Mouse (Mus musculus) lung, postnatal 0 days (tissue): ENCODE measurements around the gene Ube2d2b. TPM values are rescaled to one million over a fixed set of nuclear protein-coding genes. Genes with fewer than 3 reads are reported as not detected.

ENCODE experiments used
- ATAC-seq: fragments of 200-750 bp; cut with Nextera tagmentation; 2 replicates; pipeline ENCODE4 v1.8.0; 2017; ENCODE audit warnings: moderate library complexity
- DNase-seq: peaks from one replicate; pipeline ENCODE4 v3.0.0-alpha.2; 2016; ENCODE audit warnings: low spot score
- H3K27ac ChIP-seq: fragments of 300-500 bp; sonication (generic); 2 replicates; pipeline ENCODE4 v1.5.1; 2014; ENCODE audit warnings: antibody characterized with exemption, mild to moderate bottlenecking, low read length, mixed read lengths
- H3K27me3 ChIP-seq: fragments of 300-500 bp; sonication (generic); replicated peaks from 2 replicates; pipeline ENCODE4 v1.6.1; 2014; ENCODE audit warnings: low read length, mixed read lengths; ENCODE audit not compliant: insufficient read depth
- H3K36me3 ChIP-seq: fragments of 300-500 bp; sonication (generic); 2 replicates; pipeline ENCODE4 v1.6.1; 2014; ENCODE audit warnings: low read length, mixed read lengths; ENCODE audit not compliant: insufficient read depth
- H3K4me1 ChIP-seq: fragments of 300-500 bp; sonication (generic); 2 replicates; pipeline ENCODE4 v1.6.1; 2014; ENCODE audit warnings: antibody characterized with exemption, low read depth, low read length, mixed read lengths; ENCODE audit not compliant: insufficient read depth
- H3K4me2 ChIP-seq: fragments of 300-500 bp; sonication (generic); replicated peaks from 2 replicates; pipeline ENCODE4 v1.6.1; 2014; ENCODE audit warnings: low read depth, mild to moderate bottlenecking, low read length, moderate library complexity, mixed read lengths
- H3K4me3 ChIP-seq: fragments of 300-500 bp; sonication (generic); 2 replicates; pipeline ENCODE4 v1.5.1; 2014; ENCODE audit warnings: low read depth, low read length
- H3K9ac ChIP-seq: fragments of 300-500 bp; sonication (generic); replicated peaks from 2 replicates; pipeline ENCODE4 v1.6.1; 2014; ENCODE audit warnings: low read depth, mild to moderate bottlenecking
- H3K9me3 ChIP-seq: fragments of 300-500 bp; sonication (generic); 2 replicates; pipeline ENCODE4 v1.6.1; 2016; ENCODE audit warnings: low read length, mixed read lengths
- CTCF ChIP-seq: IDR thresholded peaks from 2 replicates; pipeline ENCODE4 v1.5.1; 2016; ENCODE audit warnings: antibody characterized with exemption, mild to moderate bottlenecking
- EP300 ChIP-seq: IDR thresholded peaks from 2 replicates; pipeline ENCODE4 v1.6.1; 2016; ENCODE audit warnings: antibody characterized with exemption, mild to moderate bottlenecking, control low read depth
- WGBS: fragments of 180-500 bp; shearing (Covaris S2); extraction: QIAGEN DNeasy Blood & Tissue Kit; methylation state at CpG from one replicate; pipeline ENCODE4 v1.1.7; 2014; 5-methylcytosine and 5-hydroxymethylcytosine counted together
- polyA plus RNA-seq: library from polyadenylated mRNA; unstranded; fragments of >200 nt; fragmentation: Nextera tagmentation; extraction: Ambion mirVana; gene quantifications from 2 replicates; pipeline ENCODE4 v1.2.1, GENCODE M21; 2015

The Ube2d2b gene
- polyA plus RNA-seq, 1 experiment from 2014 or later: 0.11 TPM

DNA sequence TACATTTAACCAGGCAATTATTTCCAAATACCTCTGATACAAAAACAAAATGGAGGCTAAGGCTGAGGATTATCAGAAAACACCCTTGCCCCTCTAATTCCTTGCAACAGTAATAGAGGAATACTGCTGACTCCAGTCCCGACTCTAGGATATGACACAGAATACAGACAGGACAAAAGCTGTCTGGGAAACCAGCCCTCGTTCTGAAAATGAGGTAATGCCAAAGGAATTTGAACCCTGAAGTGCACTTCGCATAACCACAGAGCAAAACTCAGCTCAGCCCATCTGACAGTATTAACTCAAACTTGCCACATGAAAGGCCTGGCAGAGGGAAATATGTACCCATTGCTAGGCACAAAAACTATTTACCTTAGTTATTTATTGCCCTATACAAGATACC, 36.6 kb upstream of the Ube2d2b start:
- H3K4me1 ChIP-seq: no peaks in the 10 kb centered on the region
- H3K36me3 ChIP-seq: peaks cover 3% of the 10 kb centered on the region; the same call in 1 of the 2 replicates
- no peaks in the 10 kb centered on the region for H3K9me3 ChIP-seq
- no peak overlapping the region for H3K4me3 ChIP-seq
- TF ChIP-seq CTCF (no peak), EP300 (peak; percentile 51)
- ATAC-seq (peak; percentile 94), DNase-seq (peak; percentile 78)
- no peak overlapping the region for H3K27ac ChIP-seq
- H3K27me3 ChIP-seq: no peaks in the 10 kb centered on the region
- 12% methylated on average over 3 of the region's 3 CpGs for WGBS
- H3K4me2 ChIP-seq: no peak overlapping the region
- no peak overlapping the region for H3K9ac ChIP-seq

DNA sequence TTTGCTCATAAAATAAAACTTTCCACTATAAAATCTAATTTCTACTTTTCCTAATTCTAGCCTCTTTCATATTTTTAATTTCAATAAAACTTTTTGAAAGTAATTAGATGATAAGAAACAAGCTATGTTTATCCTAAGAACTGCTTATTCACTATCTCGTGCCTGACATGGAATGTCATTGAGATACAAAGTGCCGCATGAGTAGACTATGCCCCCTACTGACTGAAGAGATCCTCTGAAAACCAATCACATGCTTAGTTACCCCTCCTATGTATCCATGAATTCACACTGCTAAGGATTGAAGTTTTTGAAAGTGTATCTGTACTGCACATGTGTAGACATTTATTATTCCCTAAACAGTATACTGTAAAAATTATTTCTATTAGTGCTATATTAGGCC, 36.0 kb upstream of the Ube2d2b start:
- WGBS: 16% methylated on average over 2 of the region's 2 CpGs
- ATAC-seq: no peak

DNA sequence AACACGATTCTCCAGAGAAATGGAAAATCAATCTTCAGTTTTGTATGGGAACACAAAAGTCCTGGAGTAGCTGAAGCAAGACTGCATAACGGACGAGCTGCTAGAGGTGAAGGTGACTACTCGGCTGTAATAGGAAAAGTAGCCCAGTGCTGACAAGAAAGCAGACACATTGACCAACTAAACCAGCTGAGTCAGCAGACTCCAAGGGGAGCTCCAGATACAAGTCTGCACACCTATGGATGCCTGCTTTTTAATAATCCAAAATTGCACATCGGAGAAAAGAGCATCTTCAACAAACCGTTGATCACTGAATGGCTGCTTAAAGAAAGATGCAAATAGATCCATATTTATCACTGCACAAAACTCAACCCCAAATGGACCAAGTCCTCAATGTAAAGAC, 31.6 kb upstream of the Ube2d2b start:
- whole genome bisulfite sequencing: 91% methylated on average over 6 of the region's 6 CpGs
- no peak for DNase-seq
- Histone ChIP-seq H3K27ac (no peak overlapping the region), H3K9ac (no peak overlapping the region), H3K9me3 (no peaks in the 10 kb centered on the region), H3K4me3 (no peak overlapping the region), H3K4me2 (no peak overlapping the region), H3K4me1 (no peaks in the 10 kb centered on the region), H3K36me3 (peaks cover 6% of the 10 kb centered on the region; the same call in 1 of the 2 replicates), H3K27me3 (no peaks in the 10 kb centered on the region)
- TF ChIP-seq EP300: no peak
- ATAC-seq: no peak

More for the DNA sequence above, 36.0 kb upstream of the Ube2d2b start:
- Histone ChIP-seq H3K9ac (no peak overlapping the region), H3K27ac (no peak overlapping the region), H3K9me3 (no peaks in the 10 kb centered on the region), H3K36me3 (peaks cover 3% of the 10 kb centered on the region; the same call in 1 of the 2 replicates), H3K27me3 (no peaks in the 10 kb centered on the region), H3K4me3 (no peak overlapping the region), H3K4me1 (no peaks in the 10 kb centered on the region), H3K4me2 (no peak overlapping the region)
- TF ChIP-seq CTCF (peak; percentile 66), EP300 (no peak)
- peak; percentile 53 for DNase-seq

DNA sequence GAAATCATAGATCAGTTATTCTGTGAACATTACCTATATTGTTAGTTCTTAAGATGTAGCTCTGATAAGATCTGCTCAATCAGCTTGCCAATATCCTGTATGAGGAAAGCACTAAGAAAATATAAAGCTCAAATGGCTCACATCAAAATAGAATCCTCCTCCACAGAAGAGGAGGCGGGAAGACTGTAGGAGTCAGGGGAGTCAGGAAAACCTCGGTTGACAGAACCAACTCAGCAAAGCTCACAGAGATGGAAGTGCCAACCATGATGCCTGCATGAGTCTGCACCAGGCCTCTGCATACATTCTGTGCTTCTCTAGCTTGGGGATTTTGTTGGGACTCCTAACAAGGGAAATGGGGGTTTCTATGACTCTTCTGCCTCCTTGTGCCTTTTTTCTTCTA, 28.7 kb upstream of the Ube2d2b start:
- Histone ChIP-seq H3K4me3 (no peak overlapping the region), H3K27me3 (no peaks in the 10 kb centered on the region), H3K4me2 (no peak overlapping the region), H3K9me3 (no peaks in the 10 kb centered on the region), H3K27ac (no peak overlapping the region), H3K9ac (no peak overlapping the region), H3K36me3 (peaks cover 4% of the 10 kb centered on the region; the same call in 1 of the 2 replicates), H3K4me1 (no peaks in the 10 kb centered on the region)
- DNase-seq: no peak
- no peak for ATAC-seq
- TF ChIP-seq EP300 (no peak), CTCF (no peak)
- 90% methylated on average over 2 of the region's 2 CpGs for WGBS

DNA sequence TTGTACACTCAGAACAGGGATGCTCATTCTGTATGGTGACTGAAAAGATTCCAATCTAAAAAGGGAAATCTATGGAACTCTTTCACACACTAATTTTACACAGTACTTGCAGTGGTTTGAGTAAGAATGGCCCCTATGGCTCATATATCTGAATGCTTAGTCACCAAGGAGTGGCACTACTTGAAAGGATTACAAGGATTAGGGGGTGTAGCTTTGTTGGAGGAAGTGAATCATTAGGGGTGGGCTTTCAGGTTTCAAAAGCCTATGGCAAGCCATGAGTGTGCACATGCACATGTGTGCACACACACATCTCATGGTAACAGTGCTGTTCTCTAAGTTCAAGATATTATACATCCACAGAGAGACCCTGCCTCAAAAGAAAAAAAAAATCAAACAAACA, 27.3 kb upstream of the Ube2d2b start:
- DNase-seq (no peak), ATAC-seq (no peak)
- Histone ChIP-seq H3K36me3 (peaks cover 4% of the 10 kb centered on the region; the same call in 1 of the 2 replicates), H3K27me3 (no peaks in the 10 kb centered on the region), H3K9ac (no peak overlapping the region), H3K9me3 (no peaks in the 10 kb centered on the region), H3K4me1 (no peaks in the 10 kb centered on the region), H3K4me2 (no peak overlapping the region), H3K4me3 (no peak overlapping the region), H3K27ac (no peak overlapping the region)
- TF ChIP-seq CTCF: no peak
- TF ChIP-seq EP300: no peak

DNA sequence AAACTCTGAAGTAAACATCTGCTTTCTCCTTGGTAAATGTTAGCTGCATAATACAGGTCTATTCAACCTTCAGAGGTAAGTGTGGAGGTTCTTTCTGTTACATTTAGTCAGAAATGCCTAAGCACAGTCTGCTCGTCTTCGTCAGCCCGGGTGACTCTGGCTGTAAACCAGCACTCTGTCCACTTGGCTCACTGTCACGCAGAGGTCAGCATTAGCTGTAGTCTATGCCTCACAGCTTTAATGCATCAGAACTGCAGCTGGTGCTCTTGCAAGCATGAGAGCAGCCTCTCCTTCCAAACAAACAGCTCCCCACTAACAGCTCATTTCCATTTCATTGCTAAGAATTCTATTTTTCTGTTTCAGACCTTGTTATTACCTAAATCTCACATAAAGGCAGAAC, 22.4 kb upstream of the Ube2d2b start:
- peak; percentile 79 for DNase-seq

DNA sequence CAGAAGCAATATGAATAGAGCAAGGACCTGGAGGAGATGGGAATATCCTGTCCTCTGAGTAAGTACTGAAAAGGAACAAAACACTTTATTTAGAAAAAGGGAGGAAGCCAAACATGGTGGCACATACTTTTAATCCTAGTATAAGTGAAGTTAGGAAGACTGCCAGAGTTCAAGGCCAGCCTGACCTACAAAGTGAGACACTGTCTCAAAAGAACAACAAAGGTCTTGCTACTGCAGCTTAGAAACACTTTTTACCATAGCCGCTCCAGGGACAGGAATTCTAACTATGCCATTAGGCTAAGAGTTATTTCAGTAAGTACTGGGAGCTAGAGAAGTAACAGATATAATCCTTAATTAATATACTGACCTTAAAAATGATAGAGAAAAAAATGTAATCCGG, 15.2 kb upstream of the Ube2d2b start:
- Histone ChIP-seq H3K27me3 (no peaks in the 10 kb centered on the region), H3K27ac (no peak overlapping the region), H3K4me1 (no peaks in the 10 kb centered on the region), H3K9ac (no peak overlapping the region), H3K4me3 (no peak overlapping the region), H3K4me2 (no peak overlapping the region), H3K36me3 (peaks cover 16% of the 10 kb centered on the region; the same call in 1 of the 2 replicates), H3K9me3 (no peaks in the 10 kb centered on the region)
- TF ChIP-seq CTCF (no peak), EP300 (no peak)
- no peak for ATAC-seq
- DNase-seq: no peak
- WGBS: 80% methylated on average over 2 of the region's 2 CpGs

More for the DNA sequence above, 22.4 kb upstream of the Ube2d2b start:
- no peak overlapping the region for H3K27ac ChIP-seq
- no peaks in the 10 kb centered on the region for H3K9me3 ChIP-seq
- H3K4me1 ChIP-seq: no peaks in the 10 kb centered on the region
- no peaks in the 10 kb centered on the region for H3K27me3 ChIP-seq
- ATAC-seq: peak; percentile 65
- H3K36me3 ChIP-seq: no peaks in the 10 kb centered on the region
- no peak overlapping the region for H3K9ac ChIP-seq
- H3K4me3 ChIP-seq: no peak overlapping the region
- WGBS: 62% methylated on average over 4 of the region's 4 CpGs
- H3K4me2 ChIP-seq: no peak overlapping the region
- TF ChIP-seq CTCF (no peak; the same call in 1 of the 2 replicates), EP300 (no peak)
